Mouse (Mus musculus): Measurements from ENCODE around the gene Fam124a. TPM values are rescaled to one million over a fixed set of nuclear protein-coding genes. Genes with fewer than 3 reads are reported as not detected.

Gene Fam124a
- polyA plus RNA-seq, 1 experiment: not detected

DNA sequence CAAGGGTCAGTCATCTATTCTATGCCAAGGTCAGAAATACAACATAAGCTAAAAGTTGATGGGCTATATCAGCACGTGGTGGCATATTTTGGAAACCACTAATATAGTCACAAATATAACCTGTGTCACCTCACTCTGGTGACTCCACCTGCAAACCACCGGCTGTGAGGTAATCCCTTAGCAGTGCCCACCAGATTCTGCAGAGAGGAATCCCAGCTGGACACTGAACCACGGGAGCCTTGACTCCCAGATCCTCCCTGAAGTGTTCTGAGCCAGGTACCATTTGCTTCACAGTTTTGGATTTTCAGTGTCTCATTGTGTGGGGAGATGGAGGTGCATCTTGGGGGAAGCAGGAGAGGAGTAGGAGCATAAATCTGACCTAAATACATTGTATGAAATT, 94.8 kb downstream of the Fam124a start:
- no peak overlapping the region for H3K27ac ChIP-seq (ENCODE audit: insufficient read depth, low read depth, low read length)
- TF ChIP-seq POLR2A (IDR thresholded peaks at IDR 0.05; ENCODE audit: borderline replicate concordance, low read depth, low read length) (no peak), CTCF (IDR thresholded peaks at IDR 0.05; ENCODE audit: low read depth, low read length) (no peak)
- H3K4me1 ChIP-seq (ENCODE audit: control insufficient read depth, insufficient read depth, low read length): no peaks in the 10 kb centered on the region
- H3K4me3 ChIP-seq (ENCODE audit: insufficient read depth, low read length): no peak overlapping the region

DNA sequence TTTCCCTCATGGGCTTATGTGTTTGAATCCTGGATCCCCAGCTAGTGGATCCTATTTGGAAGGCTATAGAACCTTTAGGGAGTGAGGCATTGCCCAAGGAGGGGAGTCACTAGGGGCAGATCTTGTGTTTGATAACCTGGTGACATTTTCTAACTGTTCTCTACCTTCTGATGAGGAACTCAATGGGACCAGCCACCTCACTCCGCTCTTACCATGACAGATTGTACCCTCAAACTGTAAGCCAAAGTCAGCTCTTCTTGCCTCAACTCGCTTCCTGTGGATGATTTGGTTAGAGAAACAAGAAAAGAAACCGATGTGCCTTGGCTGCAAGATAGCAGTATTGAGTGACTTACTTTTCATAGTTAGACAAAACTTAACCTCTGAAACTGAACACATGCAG, 96.2 kb downstream of the Fam124a start:
- Histone ChIP-seq H3K4me3 (ENCODE audit: insufficient read depth, low read length) (no peak overlapping the region), H3K4me1 (ENCODE audit: control insufficient read depth, insufficient read depth, low read length) (no peaks in the 10 kb centered on the region), H3K27ac (ENCODE audit: insufficient read depth, low read depth, low read length) (no peak overlapping the region)
- TF ChIP-seq POLR2A (IDR thresholded peaks at IDR 0.05; ENCODE audit: borderline replicate concordance, low read depth, low read length) (no peak), CTCF (IDR thresholded peaks at IDR 0.05; ENCODE audit: low read depth, low read length) (no peak)

DNA sequence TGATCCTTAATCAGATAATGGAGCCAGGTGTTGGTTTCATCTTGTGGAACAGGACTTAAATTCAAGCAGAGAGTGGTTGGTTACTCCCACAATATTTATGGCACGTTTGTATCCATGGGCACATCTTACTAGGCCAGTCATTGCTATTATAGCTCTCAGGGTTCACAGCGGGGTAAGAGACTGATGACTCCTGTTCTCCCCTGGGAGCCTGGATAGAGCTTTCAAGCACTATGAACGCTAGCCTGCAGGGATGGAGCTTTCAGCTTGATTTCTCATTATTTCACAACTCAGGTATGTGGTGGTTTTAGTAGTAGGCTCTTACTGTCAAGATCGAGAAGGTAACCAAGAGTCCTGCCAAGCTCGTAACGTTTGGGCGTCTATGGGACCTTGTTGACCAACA, 100.5 kb downstream of the Fam124a start:
- TF ChIP-seq CTCF (IDR thresholded peaks at IDR 0.05; ENCODE audit: low read depth, low read length) (no peak), POLR2A (IDR thresholded peaks at IDR 0.05; ENCODE audit: borderline replicate concordance, low read depth, low read length) (no peak)
- H3K4me1 ChIP-seq (ENCODE audit: control insufficient read depth, insufficient read depth, low read length): 0 out of 2 replicates have a peak, but pooled peaks cover 3% of the 10 kb centered on the region
- H3K4me3 ChIP-seq (ENCODE audit: insufficient read depth, low read length): no peak overlapping the region
- H3K27ac ChIP-seq (ENCODE audit: insufficient read depth, low read depth, low read length): no peak overlapping the region

DNA sequence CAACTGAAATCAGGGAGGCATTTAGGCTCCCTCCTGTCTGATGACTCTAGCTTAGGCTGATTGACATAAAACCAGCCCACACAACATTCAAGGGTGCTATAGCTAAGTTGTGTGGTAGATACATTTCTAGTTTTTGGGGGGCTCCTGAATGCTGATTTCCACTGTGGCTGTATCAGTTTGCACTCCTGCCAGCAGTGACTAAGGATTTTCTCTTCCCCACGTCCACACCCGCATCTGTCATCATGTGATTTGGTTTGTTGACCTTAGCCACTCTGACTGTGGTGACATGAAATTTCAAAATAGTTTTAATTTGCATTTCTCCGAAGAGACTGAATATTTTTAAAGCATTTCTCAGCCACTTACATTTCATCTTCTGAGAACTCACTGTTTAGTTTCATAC, 101.9 kb downstream of the Fam124a start:
- no peak for TF ChIP-seq POLR2A (IDR thresholded peaks at IDR 0.05; ENCODE audit: borderline replicate concordance, low read depth, low read length)
- TF ChIP-seq CTCF (IDR thresholded peaks at IDR 0.05; ENCODE audit: low read depth, low read length): no peak
- no peak overlapping the region for H3K4me3 ChIP-seq (ENCODE audit: insufficient read depth, low read length)
- H3K27ac ChIP-seq (ENCODE audit: insufficient read depth, low read depth, low read length): no peak overlapping the region
- H3K4me1 ChIP-seq (ENCODE audit: control insufficient read depth, insufficient read depth, low read length): 0 out of 2 replicates have a peak, but pooled peaks cover 3% of the 10 kb centered on the region

Other genes with a start within 250 kb of the Fam124a start
- not detected in 2 replicates for gene Gucy1b2, start 99.4 kb upstream of the Fam124a start, polyA plus RNA-seq (2012; ENCODE audit: insufficient read depth, insufficient read length, missing spikeins)
- gene Gm4131, start 11.2 kb downstream of the Fam124a start, polyA plus RNA-seq (2012; ENCODE audit: insufficient read depth, insufficient read length, missing spikeins): not detected in 2 replicates
- not detected in 2 replicates for gene Serpine3, start 107.9 kb downstream of the Fam124a start, polyA plus RNA-seq (2012; ENCODE audit: insufficient read depth, insufficient read length, missing spikeins)
- 20.1 and 26.7 TPM in 2 replicates for gene Ints6, start 205.4 kb downstream of the Fam124a start, polyA plus RNA-seq (2012; ENCODE audit: insufficient read depth, insufficient read length, missing spikeins)